Mouse (Mus musculus): Measurements from ENCODE around the gene Cma1. TPM values are rescaled to one million over a fixed set of nuclear protein-coding genes. Genes with fewer than 3 reads are reported as not detected.
"Not testable (repeated sequence)": the region's sequence is repeated elsewhere in the genome, so short reads cannot be mapped to it uniquely, and the experiment has no call there.

The Cma1 gene
- total RNA-seq (2014; rRNA removed; ENCODE audit: low replicate concordance), result 1.6 and 4.4 TPM in 2 replicates
- polyA plus RNA-seq (2015; fragmentation: Nextera tagmentation; extraction: Ambion mirVana), result 22.1 and 24.1 TPM in 2 replicates

DNA sequence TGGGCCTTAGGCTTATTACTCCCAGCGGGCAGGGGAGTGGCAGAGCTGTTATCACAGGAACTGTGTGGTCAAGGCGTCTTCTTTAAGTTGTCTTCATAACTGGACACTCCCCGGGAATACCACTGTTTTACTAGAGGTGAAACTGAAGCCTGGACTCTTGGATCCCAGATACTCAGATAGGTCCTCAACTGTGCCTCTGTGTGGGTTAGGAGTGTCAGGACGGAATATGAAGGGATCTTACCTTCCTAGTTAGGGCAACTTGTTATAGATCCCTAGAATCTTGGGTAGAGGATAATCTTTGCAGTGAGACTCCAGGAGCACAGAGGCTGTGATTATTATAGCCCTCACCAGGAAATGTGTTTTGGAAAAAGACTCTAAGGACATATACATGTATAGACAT, at the start of gene Cma1:
TSS of gene Cma1 (minus strand) at position 101 of the 400 bp plus-strand sequence.
- WGBS, result 70% methylated on average over 4 of the region's 4 CpGs
- no peak within 1 kb of the TSS for H3K4me2 ChIP-seq (ENCODE audit: low read depth, low read length)
- no peaks in the 10 kb centered on the region for H3K36me3 ChIP-seq (replicated peaks; ENCODE audit: control insufficient read depth, insufficient read depth, low read length)
- peaks cover 9% of the 10 kb centered on the region for H3K4me1 ChIP-seq (ENCODE audit: control insufficient read depth, insufficient read depth)
- H3K9ac ChIP-seq (replicated peaks; ENCODE audit: low read depth, low read length), result no peak within 1 kb of the TSS
- H3K27ac ChIP-seq (ENCODE audit: low read depth), result no peak within 1 kb of the TSS
- ATAC-seq (ENCODE audit: insufficient read depth, low read depth) (no peak), DNase-seq (ENCODE audit: low spot score) (no peak)
- H3K9me3 ChIP-seq (replicated peaks; ENCODE audit: control insufficient read depth, low read length), result no peaks in the 10 kb centered on the region
- no peaks in the 10 kb centered on the region for H3K27me3 ChIP-seq (ENCODE audit: control insufficient read depth, insufficient read depth, low read length)
- TF ChIP-seq EP300 (IDR thresholded peaks at IDR 0.05; ENCODE audit: low read depth), result no peak
- no peak for TF ChIP-seq CTCF (IDR thresholded peaks at IDR 0.05; ENCODE audit: low read depth)
- no peak within 1 kb of the TSS for H3K4me3 ChIP-seq (ENCODE audit: low read depth, low read length)

DNA sequence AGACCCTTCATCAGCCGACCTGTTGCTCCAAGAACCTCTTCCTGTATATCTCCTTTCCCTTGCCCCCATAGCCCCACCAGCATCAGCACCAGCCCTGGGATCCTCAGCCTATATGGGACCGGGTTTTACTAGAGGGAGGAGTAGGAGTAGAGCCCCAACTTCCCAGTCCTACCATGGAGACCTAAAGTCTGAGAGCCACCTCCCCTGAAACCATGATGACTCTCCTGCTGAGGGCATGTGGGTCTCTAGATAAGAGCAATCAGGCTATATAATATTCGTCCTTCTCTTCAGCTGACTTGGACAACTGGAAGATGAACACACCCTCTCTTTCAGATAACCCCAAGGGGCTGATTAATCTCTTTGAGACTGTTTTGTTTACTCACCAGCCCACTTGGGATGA, 43.0 kb upstream of the Cma1 start:
- not testable (repeated sequence) for H3K9ac ChIP-seq (replicated peaks; ENCODE audit: low read depth, low read length); DNase-seq (ENCODE audit: low spot score); H3K4me2 ChIP-seq (ENCODE audit: low read depth, low read length); H3K27ac ChIP-seq (ENCODE audit: low read depth); ATAC-seq (ENCODE audit: insufficient read depth, low read depth); H3K36me3 ChIP-seq (replicated peaks; ENCODE audit: control insufficient read depth, insufficient read depth, low read length); H3K9me3 ChIP-seq (replicated peaks; ENCODE audit: control insufficient read depth, low read length); H3K4me1 ChIP-seq (ENCODE audit: control insufficient read depth, insufficient read depth); H3K4me3 ChIP-seq (ENCODE audit: low read depth, low read length); H3K27me3 ChIP-seq (ENCODE audit: control insufficient read depth, insufficient read depth, low read length)
- 38% methylated on average over 1 of the region's 3 CpGs for WGBS

DNA sequence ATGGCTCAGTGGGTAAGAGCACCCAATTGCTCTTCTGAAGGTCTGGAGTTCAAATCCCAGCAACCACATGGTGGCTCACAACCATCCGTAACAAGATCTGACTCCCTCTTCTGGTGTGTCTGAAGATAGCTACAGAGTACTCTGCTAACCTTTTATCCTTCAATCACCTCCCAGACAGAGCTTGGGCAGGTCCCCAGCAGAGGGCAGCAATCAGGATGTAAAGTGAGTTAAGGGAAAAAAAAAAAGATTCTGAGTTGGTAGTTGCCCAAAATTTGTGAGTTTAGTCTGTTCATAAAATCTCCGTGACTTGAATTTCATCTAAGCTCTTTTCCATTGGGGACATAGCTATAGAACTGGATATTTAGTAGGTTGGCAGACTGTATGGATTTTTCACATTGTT, 19.4 kb upstream of the Cma1 start:
- not testable (repeated sequence) for H3K9ac ChIP-seq (replicated peaks; ENCODE audit: low read depth, low read length); H3K36me3 ChIP-seq (replicated peaks; ENCODE audit: control insufficient read depth, insufficient read depth, low read length); DNase-seq (ENCODE audit: low spot score); H3K27ac ChIP-seq (ENCODE audit: low read depth); H3K9me3 ChIP-seq (replicated peaks; ENCODE audit: control insufficient read depth, low read length); H3K4me2 ChIP-seq (ENCODE audit: low read depth, low read length); H3K4me3 ChIP-seq (ENCODE audit: low read depth, low read length); ATAC-seq (ENCODE audit: insufficient read depth, low read depth); H3K27me3 ChIP-seq (ENCODE audit: control insufficient read depth, insufficient read depth, low read length); H3K4me1 ChIP-seq (ENCODE audit: control insufficient read depth, insufficient read depth)
- 66% methylated on average over 2 of the region's 2 CpGs for WGBS
- 0 out of 2 replicates have a peak, but pooled peaks have one; percentile 5 for TF ChIP-seq CTCF (IDR thresholded peaks at IDR 0.05; ENCODE audit: low read depth)

DNA sequence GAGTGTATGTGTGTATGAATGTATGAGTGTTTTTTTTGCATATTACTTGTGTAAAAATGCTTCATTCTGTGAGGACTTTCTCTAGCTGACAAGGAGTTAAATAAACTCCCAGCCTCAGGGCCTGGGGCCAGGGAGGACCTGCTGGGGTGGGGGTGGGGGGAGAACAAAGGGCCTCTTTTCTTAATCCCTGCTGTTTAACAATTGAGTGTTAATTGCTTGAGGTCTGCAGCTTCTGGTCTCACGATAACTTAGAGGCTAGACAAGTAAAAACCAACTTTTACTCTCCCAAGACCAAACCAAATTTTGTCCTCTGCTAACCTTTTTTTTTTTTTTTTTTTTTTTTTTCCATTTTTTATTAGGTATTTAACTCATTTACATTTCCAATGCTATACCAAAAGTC, 18.8 kb upstream of the Cma1 start:
- H3K4me1 ChIP-seq (ENCODE audit: control insufficient read depth, insufficient read depth), result no peaks in the 10 kb centered on the region
- no peak overlapping the region for H3K9ac ChIP-seq (replicated peaks; ENCODE audit: low read depth, low read length)
- H3K4me3 ChIP-seq (ENCODE audit: low read depth, low read length), result no peak overlapping the region
- no peaks in the 10 kb centered on the region for H3K27me3 ChIP-seq (ENCODE audit: control insufficient read depth, insufficient read depth, low read length)
- DNase-seq (ENCODE audit: low spot score), result no peak
- no peak overlapping the region for H3K27ac ChIP-seq (ENCODE audit: low read depth)
- ATAC-seq (ENCODE audit: insufficient read depth, low read depth), result no peak
- WGBS, result 25% methylated on average over 1 of the region's 1 CpGs
- no peak overlapping the region for H3K4me2 ChIP-seq (ENCODE audit: low read depth, low read length)
- TF ChIP-seq EP300 (IDR thresholded peaks at IDR 0.05; ENCODE audit: low read depth) (no peak), CTCF (IDR thresholded peaks at IDR 0.05; ENCODE audit: low read depth) (no peak)
- H3K9me3 ChIP-seq (replicated peaks; ENCODE audit: control insufficient read depth, low read length), result no peaks in the 10 kb centered on the region
- no peaks in the 10 kb centered on the region for H3K36me3 ChIP-seq (replicated peaks; ENCODE audit: control insufficient read depth, insufficient read depth, low read length)

DNA sequence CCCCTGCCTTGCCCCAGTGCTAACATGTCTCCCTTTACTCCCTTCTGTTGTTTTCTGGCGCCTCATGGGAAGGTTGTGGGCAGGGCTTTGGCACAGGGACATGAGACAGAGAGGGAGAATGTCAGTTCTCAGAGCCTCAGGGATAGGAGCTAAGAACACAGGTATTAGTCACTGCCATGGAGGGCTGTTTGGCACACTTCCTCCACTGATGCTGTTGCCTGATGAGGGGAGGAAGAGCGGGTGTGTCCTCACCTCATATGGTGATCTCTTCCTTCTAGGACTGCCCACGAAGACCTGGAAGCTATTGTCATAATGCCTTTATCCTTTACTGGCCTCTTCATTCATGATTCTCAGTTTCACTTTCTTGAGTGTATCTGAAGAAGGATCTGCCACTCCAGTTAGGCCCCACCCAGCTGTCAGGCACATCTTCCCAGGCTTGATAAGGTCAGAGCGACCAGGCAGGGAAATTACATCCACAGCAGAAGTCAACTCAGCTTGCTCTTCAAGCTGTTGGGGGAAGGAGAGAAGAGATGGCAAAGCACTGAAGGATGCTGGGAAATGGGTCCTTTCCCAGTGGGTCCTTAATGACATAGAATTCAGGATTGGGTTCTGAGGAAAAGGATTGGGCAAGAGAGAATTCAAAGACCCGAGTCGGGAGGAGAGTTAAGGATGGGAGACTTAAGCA, 6.0 kb upstream of the Cma1 start, which contains the start of gene Cma2:
TSS of gene Cma2 (plus strand) at position 635 of the 685 bp plus-strand sequence.
- TF ChIP-seq CTCF (IDR thresholded peaks at IDR 0.05; ENCODE audit: low read depth), result no peak
- TF ChIP-seq EP300 (IDR thresholded peaks at IDR 0.05; ENCODE audit: low read depth), result no peak
- H3K4me2 ChIP-seq (ENCODE audit: low read depth, low read length), result no peak within 1 kb of the TSS
- H3K36me3 ChIP-seq (replicated peaks; ENCODE audit: control insufficient read depth, insufficient read depth, low read length), result no peaks in the 10 kb centered on the region
- peaks cover 9% of the 10 kb centered on the region for H3K4me1 ChIP-seq (ENCODE audit: control insufficient read depth, insufficient read depth)
- 81% methylated on average over 6 of the region's 6 CpGs for WGBS
- no peak within 1 kb of the TSS for H3K4me3 ChIP-seq (ENCODE audit: low read depth, low read length)
- no peak within 1 kb of the TSS for H3K27ac ChIP-seq (ENCODE audit: low read depth)
- no peaks in the 10 kb centered on the region for H3K27me3 ChIP-seq (ENCODE audit: control insufficient read depth, insufficient read depth, low read length)
- H3K9me3 ChIP-seq (replicated peaks; ENCODE audit: control insufficient read depth, low read length), result no peaks in the 10 kb centered on the region
- H3K9ac ChIP-seq (replicated peaks; ENCODE audit: low read depth, low read length), result no peak within 1 kb of the TSS
- ATAC-seq (ENCODE audit: insufficient read depth, low read depth) (no peak), DNase-seq (ENCODE audit: low spot score) (no peak)

Data from heart, postnatal 0 days (tissue).